Mouse (Mus musculus): Measurements from ENCODE around the gene Sh3kbp1. TPM values are rescaled to one million over a fixed set of nuclear protein-coding genes. Genes with fewer than 3 reads are reported as not detected.

The Sh3kbp1 gene
- polyA plus RNA-seq, 1 experiment from 2014 or later = 39.1 TPM

DNA sequence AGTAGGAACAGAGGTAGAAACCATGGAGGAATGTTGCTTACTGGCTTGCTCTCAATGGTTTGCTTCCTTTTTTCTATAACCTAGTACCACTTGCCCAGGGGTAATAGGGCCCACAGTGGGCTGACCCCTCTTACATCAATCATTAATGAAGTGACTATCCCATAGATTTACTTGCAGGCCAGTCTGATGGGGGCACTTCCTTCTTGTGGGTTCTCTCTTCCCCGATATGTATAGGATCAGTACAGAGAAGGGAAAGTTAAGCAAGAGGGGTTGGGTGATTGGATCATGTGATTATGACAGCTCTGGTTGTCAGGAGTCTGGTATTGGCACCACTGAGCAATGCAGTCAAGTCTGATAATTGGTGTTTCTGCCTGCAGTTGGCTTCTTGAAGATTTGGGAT lies 151.7 kb downstream of the Sh3kbp1 start:
- Histone ChIP-seq H3K36me3 (no peaks in the 10 kb centered on the region), H3K4me1 (no peaks in the 10 kb centered on the region), H3K27me3 (no peaks in the 10 kb centered on the region), H3K4me2 (replicated peaks) (no peak overlapping the region), H3K4me3 (replicated peaks) (no peak overlapping the region), H3K9ac (no peak overlapping the region), H3K9me3 (replicated peaks) (no peaks in the 10 kb centered on the region), H3K27ac (replicated peaks) (no peak overlapping the region)
- 88% methylated on average over 1 of the region's 1 CpGs for WGBS
- ATAC-seq (ENCODE audit: insufficient number of reproducible peaks, low FRiP score, low TSS enrichment, low read depth) = no peak

- Histone ChIP-seq H3K4me3 (replicated peaks) (no peak overlapping the region), H3K9me3 (replicated peaks) (no peaks in the 10 kb centered on the region), H3K4me1 (no peaks in the 10 kb centered on the region), H3K9ac (no peak overlapping the region), H3K27ac (replicated peaks) (no peak overlapping the region), H3K27me3 (no peaks in the 10 kb centered on the region; the same call in 1 of the 2 replicates), H3K4me2 (replicated peaks) (no peak overlapping the region), H3K36me3 (no peaks in the 10 kb centered on the region)
- 45% methylated on average over 3 of the region's 3 CpGs for WGBS
- ATAC-seq (ENCODE audit: insufficient number of reproducible peaks, low FRiP score, low TSS enrichment, low read depth) = no peak
These were observed 163.4 kb downstream of the Sh3kbp1 start for GRCm38 (mm10) chrX:159790516-159790915.

GRCm38 (mm10) chrX:159795603-159796002 lies 168.5 kb downstream of the Sh3kbp1 start:
- ATAC-seq (ENCODE audit: insufficient number of reproducible peaks, low FRiP score, low TSS enrichment, low read depth) = no peak
- Histone ChIP-seq H3K4me3 (replicated peaks) (no peak overlapping the region), H3K9me3 (replicated peaks) (no peaks in the 10 kb centered on the region), H3K9ac (no peak overlapping the region), H3K4me1 (no peaks in the 10 kb centered on the region), H3K4me2 (replicated peaks) (no peak overlapping the region), H3K27me3 (no peaks in the 10 kb centered on the region; the same call in 1 of the 2 replicates), H3K36me3 (no peaks in the 10 kb centered on the region), H3K27ac (replicated peaks) (no peak overlapping the region)
- 65% methylated on average over 2 of the region's 2 CpGs for WGBS

DNA sequence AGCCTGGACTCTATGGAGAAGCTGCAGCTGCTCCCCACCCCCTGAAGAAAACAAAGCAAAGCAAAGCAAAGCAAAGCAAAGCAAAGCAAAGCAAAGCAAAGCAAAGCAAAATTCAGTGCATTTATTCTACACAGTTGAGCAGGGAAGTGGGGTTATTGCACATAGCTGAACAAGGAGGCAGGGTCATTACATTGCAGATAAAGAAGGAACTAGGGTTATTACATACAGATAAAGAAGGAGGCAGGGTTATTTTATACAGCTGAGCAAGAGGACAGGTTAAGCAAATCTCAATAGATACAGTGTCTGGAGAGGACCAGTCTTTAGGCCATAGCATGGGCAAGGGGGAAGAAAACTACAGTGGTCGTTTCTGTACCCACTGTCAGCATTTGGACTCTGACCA lies 177.3 kb downstream of the Sh3kbp1 start:
- Histone ChIP-seq H3K4me2 (replicated peaks) (no peak overlapping the region), H3K4me1 (no peaks in the 10 kb centered on the region), H3K27me3 (no peaks in the 10 kb centered on the region), H3K27ac (replicated peaks) (no peak overlapping the region), H3K36me3 (no peaks in the 10 kb centered on the region), H3K9ac (no peak overlapping the region), H3K9me3 (replicated peaks) (no peaks in the 10 kb centered on the region), H3K4me3 (replicated peaks) (no peak overlapping the region)
- no peak for ATAC-seq (ENCODE audit: insufficient number of reproducible peaks, low FRiP score, low TSS enrichment, low read depth)
- WGBS = 71% methylated on average over 1 of the region's 1 CpGs

DNA sequence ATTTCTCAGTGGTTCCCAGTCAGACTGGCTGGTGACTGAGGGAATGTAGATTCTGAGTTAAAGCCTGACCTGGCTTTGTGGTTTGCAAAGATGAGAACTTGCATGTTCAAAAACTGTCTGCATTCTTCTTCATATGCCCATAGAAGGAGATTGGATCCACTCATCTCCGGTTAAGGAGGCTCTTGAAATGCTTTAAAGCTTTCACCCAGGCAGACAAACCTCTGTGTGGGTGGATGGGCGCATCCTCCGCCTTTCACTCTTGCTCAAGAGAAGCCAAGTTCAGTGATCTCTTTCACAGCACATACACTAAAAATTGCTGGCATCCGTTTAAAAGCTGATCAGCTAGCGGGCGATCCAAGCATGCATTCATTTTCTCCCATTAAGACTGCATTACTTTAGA lies 182.4 kb downstream of the Sh3kbp1 start:
- WGBS = 78% methylated on average over 6 of the region's 6 CpGs
- Histone ChIP-seq H3K9me3 (replicated peaks) (no peaks in the 10 kb centered on the region), H3K9ac (no peak overlapping the region), H3K4me2 (replicated peaks) (no peak overlapping the region), H3K36me3 (no peaks in the 10 kb centered on the region), H3K27ac (replicated peaks) (no peak overlapping the region), H3K4me1 (no peaks in the 10 kb centered on the region), H3K27me3 (peaks cover 6% of the 10 kb centered on the region; the same call in 1 of the 2 replicates), H3K4me3 (replicated peaks) (no peak overlapping the region)
- ATAC-seq (ENCODE audit: insufficient number of reproducible peaks, low FRiP score, low TSS enrichment, low read depth) = no peak

GRCm38 (mm10) chrX:159810469-159810868 lies 183.4 kb downstream of the Sh3kbp1 start:
- Histone ChIP-seq H3K27me3 (peaks cover 6% of the 10 kb centered on the region; the same call in 1 of the 2 replicates), H3K9ac (no peak overlapping the region), H3K9me3 (replicated peaks) (no peaks in the 10 kb centered on the region), H3K4me2 (replicated peaks) (no peak overlapping the region), H3K36me3 (no peaks in the 10 kb centered on the region), H3K4me1 (no peaks in the 10 kb centered on the region), H3K4me3 (replicated peaks) (no peak overlapping the region), H3K27ac (replicated peaks) (no peak overlapping the region)
- no peak for ATAC-seq (ENCODE audit: insufficient number of reproducible peaks, low FRiP score, low TSS enrichment, low read depth)
- WGBS = 86% methylated on average over 3 of the region's 3 CpGs

GRCm38 (mm10) chrX:159817508-159817907 lies 190.4 kb downstream of the Sh3kbp1 start:
- H3K9me3 ChIP-seq (replicated peaks) = no peaks in the 10 kb centered on the region
- H3K4me3 ChIP-seq (replicated peaks) = no peak overlapping the region
- peaks cover 7% of the 10 kb centered on the region for H3K27me3 ChIP-seq
- WGBS = 91% methylated on average over 2 of the region's 2 CpGs
- no peak for ATAC-seq (ENCODE audit: insufficient number of reproducible peaks, low FRiP score, low TSS enrichment, low read depth)
- no peaks in the 10 kb centered on the region for H3K4me1 ChIP-seq
- H3K4me2 ChIP-seq (replicated peaks) = no peak overlapping the region
- H3K9ac ChIP-seq = no peak overlapping the region
- H3K27ac ChIP-seq (replicated peaks) = no peak overlapping the region
- no peaks in the 10 kb centered on the region for H3K36me3 ChIP-seq

- no peaks in the 10 kb centered on the region for H3K4me1 ChIP-seq
- H3K27me3 ChIP-seq = peaks cover 13% of the 10 kb centered on the region
- H3K9ac ChIP-seq = no peak overlapping the region
- ATAC-seq (ENCODE audit: insufficient number of reproducible peaks, low FRiP score, low TSS enrichment, low read depth) = no peak
- H3K36me3 ChIP-seq = no peaks in the 10 kb centered on the region
- no peaks in the 10 kb centered on the region for H3K9me3 ChIP-seq (replicated peaks)
- no peak overlapping the region for H3K4me3 ChIP-seq (replicated peaks)
- no peak overlapping the region for H3K4me2 ChIP-seq (replicated peaks)
- H3K27ac ChIP-seq (replicated peaks) = no peak overlapping the region
- WGBS = 67% methylated on average over 5 of the region's 5 CpGs
These were observed 201.1 kb downstream of the Sh3kbp1 start for GRCm38 (mm10) chrX:159828135-159828534.

DNA sequence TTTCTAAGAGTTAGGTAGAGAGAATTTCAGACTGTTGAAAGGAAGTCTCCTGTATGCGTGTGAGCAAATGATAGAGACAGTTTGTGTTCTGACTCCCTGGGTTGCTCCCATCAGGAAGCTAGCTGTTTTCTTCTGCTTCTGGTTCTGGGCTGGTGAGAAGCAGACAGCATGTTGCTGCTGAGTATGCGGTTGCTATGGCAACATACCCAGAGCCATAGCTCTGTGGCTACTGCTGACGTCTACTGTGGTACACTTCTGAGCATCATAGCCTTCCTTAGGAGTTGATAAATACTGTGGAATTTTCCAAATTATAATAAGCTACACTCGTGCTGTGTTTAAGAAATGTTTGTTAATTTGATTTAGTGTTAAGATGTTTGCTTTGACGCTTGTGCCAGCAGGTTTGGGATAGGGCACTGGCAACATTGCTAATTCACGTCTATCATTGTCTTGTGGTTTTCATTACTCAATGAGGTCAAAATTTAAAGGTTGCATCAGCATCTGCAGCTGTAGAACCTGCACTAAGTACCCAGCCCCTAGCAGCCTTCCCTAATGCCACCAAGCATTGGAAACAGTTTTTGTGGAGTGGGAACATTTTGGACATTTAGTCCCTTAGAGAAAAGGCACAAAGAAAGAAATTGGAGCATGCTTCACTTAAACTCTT lies 202.2 kb downstream of the Sh3kbp1 start:
- ATAC-seq (ENCODE audit: insufficient number of reproducible peaks, low FRiP score, low TSS enrichment, low read depth) = no peak
- Histone ChIP-seq H3K4me3 (replicated peaks) (no peak overlapping the region), H3K9ac (no peak overlapping the region), H3K27ac (replicated peaks) (no peak overlapping the region), H3K4me1 (no peaks in the 10 kb centered on the region), H3K36me3 (no peaks in the 10 kb centered on the region), H3K4me2 (replicated peaks) (no peak overlapping the region), H3K9me3 (replicated peaks) (no peaks in the 10 kb centered on the region), H3K27me3 (peaks cover 10% of the 10 kb centered on the region)
- 66% methylated on average over 6 of the region's 6 CpGs for WGBS

DNA sequence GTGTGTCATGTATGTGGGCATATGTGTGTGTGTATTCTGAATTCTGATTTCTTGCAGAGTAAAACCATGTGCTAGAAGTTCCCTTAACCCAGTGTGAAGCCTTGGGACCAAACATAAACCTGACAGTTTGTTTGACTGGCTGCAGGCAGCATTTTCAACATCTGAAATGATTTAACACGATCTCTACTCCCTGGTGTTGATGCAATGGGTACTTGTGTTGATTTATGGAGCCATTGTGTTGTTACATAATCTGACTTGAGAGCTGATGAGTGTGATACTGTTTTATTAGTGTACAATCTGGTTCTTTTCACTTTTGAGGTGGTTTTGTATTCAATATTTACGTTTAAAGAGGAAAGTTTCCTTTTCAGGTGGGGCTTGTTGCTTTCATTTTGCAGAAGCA lies 204.1 kb downstream of the Sh3kbp1 start:
- Histone ChIP-seq H3K27ac (replicated peaks) (no peak overlapping the region), H3K9ac (no peak overlapping the region), H3K27me3 (peaks cover 4% of the 10 kb centered on the region), H3K36me3 (no peaks in the 10 kb centered on the region), H3K4me1 (no peaks in the 10 kb centered on the region), H3K4me2 (replicated peaks) (no peak overlapping the region), H3K4me3 (replicated peaks) (no peak overlapping the region), H3K9me3 (replicated peaks) (no peaks in the 10 kb centered on the region)
- ATAC-seq (ENCODE audit: insufficient number of reproducible peaks, low FRiP score, low TSS enrichment, low read depth) = no peak
- 51% methylated on average over 2 of the region's 2 CpGs for WGBS

- WGBS = 92% methylated on average over 4 of the region's 4 CpGs
- ATAC-seq (ENCODE audit: insufficient number of reproducible peaks, low FRiP score, low TSS enrichment, low read depth) = no peak
- H3K27ac ChIP-seq (replicated peaks) = no peak overlapping the region
- no peaks in the 10 kb centered on the region for H3K9me3 ChIP-seq (replicated peaks)
- H3K4me3 ChIP-seq (replicated peaks) = no peak overlapping the region
- H3K4me2 ChIP-seq (replicated peaks) = no peak overlapping the region
- no peaks in the 10 kb centered on the region for H3K27me3 ChIP-seq
- H3K36me3 ChIP-seq = no peaks in the 10 kb centered on the region
- H3K4me1 ChIP-seq = no peaks in the 10 kb centered on the region
- no peak overlapping the region for H3K9ac ChIP-seq
These were observed 208.2 kb downstream of the Sh3kbp1 start for GRCm38 (mm10) chrX:159835239-159835638.

- no peaks in the 10 kb centered on the region for H3K9me3 ChIP-seq (replicated peaks)
- whole genome bisulfite sequencing = 65% methylated on average over 1 of the region's 1 CpGs
- no peak for ATAC-seq (ENCODE audit: insufficient number of reproducible peaks, low FRiP score, low TSS enrichment, low read depth)
- no peak overlapping the region for H3K27ac ChIP-seq (replicated peaks)
- H3K27me3 ChIP-seq = no peaks in the 10 kb centered on the region
- no peak overlapping the region for H3K9ac ChIP-seq
- no peaks in the 10 kb centered on the region for H3K36me3 ChIP-seq
- no peak overlapping the region for H3K4me2 ChIP-seq (replicated peaks)
- no peaks in the 10 kb centered on the region for H3K4me1 ChIP-seq
- H3K4me3 ChIP-seq (replicated peaks) = no peak overlapping the region
These were observed 210.3 kb downstream of the Sh3kbp1 start for GRCm38 (mm10) chrX:159837379-159837778.

Data from embryonic facial prominence, embryonic 15.5 days (tissue).